Mouse (Mus musculus) cerebellum, adult 11-12 months (tissue): ENCODE measurements around the gene Gprc5a.

Source experiments
- DNase-seq: peaks from one replicate; pipeline ENCODE4 v3.0.0; 2022

Gprc5a gene

DNA sequence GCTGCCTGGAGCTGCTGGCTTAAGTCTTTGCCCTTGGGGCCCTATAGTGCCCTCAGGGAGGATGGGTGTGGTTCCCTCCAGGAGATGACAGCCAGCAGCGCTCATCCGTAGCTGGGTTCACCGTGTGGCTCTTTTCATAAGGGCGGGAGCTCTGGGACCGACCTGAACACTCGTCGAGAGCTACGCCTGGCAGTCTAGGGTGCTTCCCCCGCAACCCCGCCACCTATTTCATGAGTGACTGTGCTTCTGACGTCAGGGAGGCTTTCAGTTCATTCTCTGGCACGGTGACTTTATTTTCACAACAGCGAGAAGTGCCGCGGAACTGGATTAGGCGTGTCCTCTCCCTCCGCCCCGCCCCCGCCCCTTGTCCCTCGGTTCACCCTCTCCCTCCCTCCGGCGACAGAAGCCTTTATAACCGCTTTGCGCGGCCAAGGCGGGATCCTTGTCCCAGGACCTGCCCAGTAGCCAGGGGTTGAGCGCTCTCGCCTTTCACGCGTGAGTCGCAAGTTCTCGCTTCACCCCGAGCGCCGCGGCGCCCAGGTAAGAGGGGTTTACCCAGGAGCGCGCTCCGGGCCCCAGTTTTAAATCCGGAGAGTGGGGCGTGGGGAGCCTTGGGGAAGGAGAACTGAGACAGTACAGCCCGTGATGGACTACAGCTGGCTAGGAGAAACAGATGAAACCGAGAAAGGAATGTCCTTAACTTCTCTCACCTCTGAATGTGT lies at the start of gene Gprc5a:
Gene Gprc5a (plus strand): TSS at position 416 of the 722 bp plus-strand sequence.
- DNase-seq, result no peak

DNA sequence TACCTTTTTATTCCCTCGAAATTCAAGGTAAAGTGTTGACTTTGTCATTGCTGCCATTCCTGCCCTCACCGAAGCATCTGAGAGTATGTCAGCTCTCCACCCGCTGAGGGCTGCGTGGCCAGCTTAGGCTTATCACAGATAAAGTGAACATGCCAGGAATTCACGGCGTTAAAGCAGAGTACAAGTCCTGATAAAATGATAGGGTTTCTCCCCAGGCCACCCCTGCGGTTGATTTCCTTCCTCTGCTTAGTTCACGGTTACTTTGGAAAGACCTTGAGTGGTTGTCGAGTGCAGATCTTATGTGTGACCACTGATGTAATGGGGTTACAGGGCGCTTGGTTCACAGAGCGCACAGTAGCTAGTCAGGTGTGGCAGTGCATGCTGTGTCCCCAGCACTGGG lies 48.2 kb upstream of the Gprc5a start:
- DNase-seq, result no peak

- DNase-seq, result no peak
Measured at GRCm38 (mm10) chr6:135019564-135019963, 45.9 kb upstream of the Gprc5a start.

DNA sequence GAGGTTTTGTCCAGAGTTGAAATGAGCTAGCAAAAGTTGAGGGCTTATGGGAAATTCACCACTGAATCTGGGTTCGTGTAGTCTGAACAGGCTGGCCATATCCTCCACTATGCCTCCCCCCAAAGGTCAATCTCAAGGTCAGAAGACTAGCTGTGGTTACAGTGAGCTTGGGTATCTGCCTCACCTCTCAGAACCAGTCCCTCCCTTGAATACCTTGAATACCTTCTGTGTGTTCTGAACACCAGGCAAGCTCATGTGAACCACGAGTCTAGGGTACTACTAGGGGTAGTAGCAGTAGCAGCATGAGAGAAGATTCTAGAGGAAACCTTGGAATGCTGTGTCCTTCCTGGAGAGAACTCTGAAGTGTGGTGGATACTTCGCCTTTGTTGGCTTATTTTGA lies 43.8 kb upstream of the Gprc5a start:
- no peak for DNase-seq

DNA sequence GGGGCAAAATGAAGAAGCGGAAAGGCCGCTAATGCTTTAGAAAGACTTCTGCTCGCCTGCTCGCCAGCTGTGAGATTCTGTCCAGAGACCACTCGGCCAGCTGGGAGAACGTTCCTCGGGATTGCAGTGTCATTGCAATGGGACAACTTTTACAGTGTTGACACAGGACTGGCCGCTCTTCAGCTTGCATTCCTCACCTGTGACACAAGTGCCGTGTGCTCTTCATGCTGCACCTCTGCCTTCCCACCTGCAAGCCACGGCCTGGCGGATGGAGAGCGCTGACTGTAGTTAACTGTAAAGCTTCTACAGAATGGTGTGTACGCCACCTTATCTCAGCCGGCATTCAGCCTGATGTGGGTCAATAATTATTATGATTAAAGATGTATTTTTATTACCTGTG lies 42.1 kb upstream of the Gprc5a start:
- DNase-seq, result no peak

GRCm38 (mm10) chr6:135024781-135025420 lies 40.5 kb upstream of the Gprc5a start:
- DNase-seq, result no peak

GRCm38 (mm10) chr6:135026232-135026631 lies 39.2 kb upstream of the Gprc5a start:
- no peak for DNase-seq

DNA sequence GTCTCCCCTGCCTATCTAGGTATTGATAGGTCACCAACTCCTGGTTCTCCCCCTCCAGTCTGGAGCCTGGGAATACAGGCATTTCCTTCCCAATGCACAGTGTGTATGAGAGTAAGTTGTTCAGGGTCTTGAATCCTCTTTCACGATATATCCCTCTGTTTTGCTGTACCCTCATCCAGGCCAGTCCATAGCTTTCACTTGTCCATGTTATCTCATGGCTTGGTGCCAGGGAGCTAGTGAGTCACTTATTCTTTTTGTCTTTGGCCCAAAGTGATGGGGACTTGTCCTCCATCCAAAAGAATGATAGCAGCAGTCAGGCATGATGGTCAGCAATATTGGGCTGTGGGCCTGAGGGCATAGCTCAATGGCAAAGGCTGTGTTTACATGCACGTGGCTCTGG lies 38.7 kb upstream of the Gprc5a start:
- DNase-seq, result no peak

DNA sequence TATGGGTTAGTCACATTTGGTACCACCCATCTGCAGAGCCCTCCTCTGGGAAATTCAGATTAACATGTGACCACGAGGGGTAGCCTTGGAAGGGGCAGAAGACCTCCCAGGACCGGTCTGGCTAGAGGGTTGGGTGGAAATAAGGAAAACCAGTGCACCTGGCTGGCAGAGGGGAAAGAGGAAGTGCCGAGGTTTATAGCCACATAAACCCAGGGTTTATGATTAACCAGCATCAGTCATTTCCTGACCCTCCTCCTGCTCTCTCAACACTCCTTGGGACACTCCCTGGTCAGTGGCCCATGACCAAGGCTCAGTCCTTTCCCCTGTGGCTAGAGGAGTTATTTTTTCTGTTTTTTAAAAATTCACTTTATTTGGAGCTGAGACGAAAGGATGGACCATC lies 36.2 kb upstream of the Gprc5a start:
- no peak for DNase-seq

- no peak for DNase-seq
Measured at GRCm38 (mm10) chr6:135038674-135039073, 26.8 kb upstream of the Gprc5a start.

GRCm38 (mm10) chr6:135040275-135040871 lies 25.1 kb upstream of the Gprc5a start:
- DNase-seq, result peak; percentile 8

- DNase-seq, result no peak
Measured at GRCm38 (mm10) chr6:135041930-135042329, 23.5 kb upstream of the Gprc5a start.

DNA sequence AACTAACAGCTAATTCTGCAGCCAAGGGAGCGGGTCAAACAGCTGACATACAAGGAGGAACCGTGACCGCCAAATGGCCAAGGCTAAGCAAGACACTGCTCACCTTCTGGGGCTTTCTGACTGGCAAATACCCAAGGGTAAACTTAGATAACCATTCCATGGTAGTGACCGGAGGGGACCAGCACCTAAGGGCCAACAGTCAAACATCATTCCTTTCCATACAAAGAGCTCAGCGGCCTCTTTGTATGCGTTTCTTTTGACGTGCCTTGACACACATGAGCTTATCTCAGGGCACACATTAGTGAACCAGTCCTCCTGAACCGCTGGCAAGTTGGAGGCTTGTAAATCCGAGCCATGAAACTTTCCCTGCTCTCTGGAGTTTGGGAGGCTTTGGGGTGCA lies 18.2 kb upstream of the Gprc5a start:
- no peak for DNase-seq

DNA sequence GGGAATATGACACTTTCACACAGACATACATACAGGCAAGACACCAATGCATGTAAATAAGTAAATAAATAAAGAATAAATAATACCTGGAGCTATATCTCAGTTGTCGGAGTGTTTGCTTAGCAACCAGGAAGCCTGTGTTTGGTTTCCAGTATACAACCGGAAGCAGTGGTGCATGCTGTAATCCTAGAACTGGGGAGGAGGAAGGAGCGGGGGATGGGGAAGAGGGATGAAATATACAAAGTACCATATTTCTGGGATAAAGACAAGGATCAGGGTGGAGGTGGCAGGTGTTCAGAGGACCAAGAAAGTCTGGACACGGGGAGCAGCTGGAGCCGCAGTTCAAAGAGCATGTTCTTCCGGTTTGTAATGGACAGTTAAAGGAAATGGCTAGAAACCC lies 16.9 kb upstream of the Gprc5a start:
- no peak for DNase-seq

DNA sequence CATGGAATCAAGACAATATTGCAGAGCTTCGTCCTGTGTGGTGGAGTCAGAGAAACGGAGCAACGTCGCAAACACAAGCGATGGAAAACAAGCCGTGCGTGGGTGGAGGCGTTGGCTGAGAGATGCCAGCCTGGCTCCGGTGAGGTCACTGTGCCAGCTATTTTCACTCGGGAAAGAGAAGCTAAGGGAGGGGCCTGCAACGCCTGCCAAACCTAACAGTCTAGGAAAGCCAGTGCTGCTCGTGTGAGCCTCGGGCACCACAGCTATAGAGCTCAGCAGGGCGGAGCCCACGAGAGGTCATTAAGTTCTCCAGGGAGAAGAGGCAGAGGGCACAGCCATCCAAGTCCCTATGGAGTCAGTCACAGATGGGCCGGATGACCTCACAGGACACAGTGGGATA lies 16.5 kb upstream of the Gprc5a start:
- peak; percentile 62 for DNase-seq

DNA sequence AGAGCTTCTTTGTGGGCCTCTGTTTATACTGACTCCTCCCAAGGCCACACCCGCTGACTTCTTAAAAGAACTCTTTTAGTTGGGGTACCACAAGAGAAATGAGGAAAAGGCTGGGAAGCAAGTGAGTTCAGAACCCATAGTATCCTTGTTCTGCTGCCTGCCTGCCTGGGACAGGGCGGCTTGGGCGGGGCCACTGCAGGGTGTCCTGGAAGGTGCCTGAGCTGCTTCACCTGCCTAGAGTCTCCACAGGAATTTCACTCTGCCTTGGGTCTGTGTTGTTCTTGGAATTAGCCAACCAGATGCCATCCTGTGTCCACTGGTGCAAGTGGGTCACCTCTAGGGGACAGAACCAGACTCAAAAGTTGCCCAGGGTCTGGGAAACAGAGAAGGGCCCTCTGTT lies 11.7 kb upstream of the Gprc5a start:
- DNase-seq, result no peak

- no peak for DNase-seq
Measured at GRCm38 (mm10) chr6:135055882-135056281, 9.6 kb upstream of the Gprc5a start.

GRCm38 (mm10) chr6:135060728-135061127 lies 4.7 kb upstream of the Gprc5a start:
- DNase-seq, result no peak

- no peak for DNase-seq
Measured at GRCm38 (mm10) chr6:135064621-135065020, 830 bp upstream of the Gprc5a start.

DNA sequence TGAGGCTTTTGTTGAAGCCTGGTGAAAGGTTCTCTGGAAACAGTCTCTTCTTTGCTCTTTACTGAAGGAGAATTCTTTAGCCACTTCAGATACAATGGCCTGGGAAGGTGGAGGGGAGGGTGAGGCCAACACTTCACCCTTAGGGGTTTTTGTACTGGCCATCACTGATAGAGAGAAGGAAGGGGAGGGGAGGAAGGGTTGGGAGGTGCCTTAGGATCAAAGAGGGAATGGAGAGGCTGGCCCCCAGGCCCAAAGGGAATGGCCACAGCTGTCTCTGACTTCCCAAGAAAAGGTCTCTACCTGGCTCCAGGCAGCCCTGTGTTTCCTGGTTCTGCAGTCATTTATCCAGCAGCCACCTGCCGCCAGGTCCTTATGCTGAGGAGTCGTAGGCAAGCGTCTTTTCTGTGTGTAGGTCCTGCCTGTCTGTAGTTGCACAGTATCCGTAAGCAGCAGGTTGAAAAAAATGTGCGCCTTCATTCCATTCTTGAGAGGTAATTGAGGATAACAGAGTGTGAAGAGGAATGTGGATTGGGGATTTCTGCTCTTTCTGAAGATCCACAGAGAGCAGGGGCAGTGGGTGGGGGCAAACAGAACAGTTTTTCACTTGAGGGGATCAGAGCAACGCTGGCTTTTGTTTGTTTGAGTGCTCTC lies 1.5 kb downstream of the Gprc5a start:
- no peak for DNase-seq

GRCm38 (mm10) chr6:135068221-135068620 lies 2.8 kb downstream of the Gprc5a start:
- DNase-seq, result no peak

DNA sequence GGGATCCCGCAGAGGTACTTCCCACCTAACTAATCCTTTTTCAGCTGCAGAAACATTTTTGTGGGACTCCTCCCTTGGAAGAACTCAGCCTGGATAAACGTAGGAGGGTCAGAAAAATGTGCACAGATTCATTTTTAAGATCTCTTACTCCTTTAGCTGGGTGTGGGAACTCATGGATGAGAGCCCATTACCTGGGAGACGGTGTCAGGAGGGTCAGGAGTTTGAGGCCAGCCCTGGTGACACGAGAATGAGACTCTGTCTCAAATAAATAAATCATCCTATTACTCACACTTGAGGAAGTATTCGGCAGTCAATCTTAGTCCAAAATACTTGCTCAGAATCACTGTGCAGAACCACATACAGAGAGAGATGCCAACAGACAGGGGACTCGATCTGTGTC lies 4.4 kb downstream of the Gprc5a start:
- DNase-seq, result no peak

DNA sequence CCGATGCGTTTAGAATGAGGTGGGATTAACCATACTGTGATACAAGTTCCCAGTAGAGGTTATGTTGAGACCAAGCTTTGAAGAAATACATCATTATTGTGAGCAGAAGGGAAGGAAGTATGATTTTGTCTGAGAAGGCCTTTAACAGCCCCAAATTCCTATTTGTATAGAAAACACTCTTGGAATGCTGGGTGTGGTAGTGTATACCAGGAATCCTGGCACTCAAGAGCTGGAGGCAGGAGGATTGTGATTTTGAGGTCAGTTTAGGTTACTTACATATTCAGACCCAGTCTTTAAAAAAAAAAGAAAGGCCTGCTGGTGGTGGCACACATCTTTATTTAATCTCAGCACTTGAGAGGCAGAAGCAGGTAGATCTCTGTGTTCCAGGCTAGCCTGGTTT lies 4.9 kb downstream of the Gprc5a start:
- DNase-seq, result no peak

- no peak for DNase-seq
Measured at GRCm38 (mm10) chr6:135074405-135074947, 9.0 kb downstream of the Gprc5a start.
